Mouse (Mus musculus): ENCODE measurements around the gene Stxbp6.

DNA sequence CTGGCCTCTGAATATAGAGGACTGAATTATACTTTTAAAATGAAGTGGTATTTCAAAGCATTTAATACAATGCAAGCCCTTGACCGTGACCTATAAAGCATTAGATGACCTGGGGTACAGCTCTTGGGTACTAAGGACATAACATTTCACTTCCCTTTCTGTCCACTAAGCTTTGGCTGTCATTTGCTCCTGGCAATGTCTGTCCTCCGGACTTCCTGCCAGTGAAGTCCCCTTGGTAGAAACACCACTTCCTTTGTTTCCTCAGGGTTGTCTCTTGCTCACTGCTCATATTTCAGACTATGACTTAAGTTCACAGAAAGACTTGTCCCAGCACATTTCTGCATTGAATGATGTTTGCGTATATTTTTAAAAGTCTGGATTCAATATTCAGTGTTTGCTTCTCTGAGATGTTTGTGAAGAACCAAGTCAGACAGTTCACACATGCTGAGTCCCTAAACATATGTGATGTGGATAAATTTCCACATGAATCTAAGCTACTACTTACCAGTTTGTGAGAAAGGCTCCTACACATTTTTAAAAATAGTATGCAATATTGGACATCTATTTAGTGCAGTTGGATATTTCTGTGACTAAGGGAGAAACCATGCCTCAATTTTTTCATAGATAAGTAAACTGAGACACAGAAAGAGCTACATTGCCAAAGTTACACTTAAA is 166.3 kb downstream of the Stxbp6 start:
- no peak for TF ChIP-seq POLR2A (IDR thresholded peaks at IDR 0.05; ENCODE audit: insufficient read length, low read depth)
- no peak for TF ChIP-seq TCF12 (IDR thresholded peaks at IDR 0.05; ENCODE audit: insufficient read depth, poor library complexity, severe bottlenecking)
- TF ChIP-seq MAX (IDR thresholded peaks at IDR 0.05; ENCODE audit: low read depth) = no peak
- TF ChIP-seq REST (IDR thresholded peaks at IDR 0.05; ENCODE audit: insufficient read depth, insufficient read length) = no peak
- TF ChIP-seq E2F4 (IDR thresholded peaks at IDR 0.05; ENCODE audit: insufficient read depth) = no peak
- no peak for TF ChIP-seq USF1 (IDR thresholded peaks at IDR 0.05; ENCODE audit: low read depth)
- TF ChIP-seq MYOG (IDR thresholded peaks at IDR 0.05; ENCODE audit: control insufficient read depth in 1 of 3, insufficient read depth in 1 of 3, insufficient read length in 2 of 3, low read depth in 2 of 3) = no peak
